Comparison of ENCODE assay signal across 9 mouse cellular contexts in the genomic region with DNA sequence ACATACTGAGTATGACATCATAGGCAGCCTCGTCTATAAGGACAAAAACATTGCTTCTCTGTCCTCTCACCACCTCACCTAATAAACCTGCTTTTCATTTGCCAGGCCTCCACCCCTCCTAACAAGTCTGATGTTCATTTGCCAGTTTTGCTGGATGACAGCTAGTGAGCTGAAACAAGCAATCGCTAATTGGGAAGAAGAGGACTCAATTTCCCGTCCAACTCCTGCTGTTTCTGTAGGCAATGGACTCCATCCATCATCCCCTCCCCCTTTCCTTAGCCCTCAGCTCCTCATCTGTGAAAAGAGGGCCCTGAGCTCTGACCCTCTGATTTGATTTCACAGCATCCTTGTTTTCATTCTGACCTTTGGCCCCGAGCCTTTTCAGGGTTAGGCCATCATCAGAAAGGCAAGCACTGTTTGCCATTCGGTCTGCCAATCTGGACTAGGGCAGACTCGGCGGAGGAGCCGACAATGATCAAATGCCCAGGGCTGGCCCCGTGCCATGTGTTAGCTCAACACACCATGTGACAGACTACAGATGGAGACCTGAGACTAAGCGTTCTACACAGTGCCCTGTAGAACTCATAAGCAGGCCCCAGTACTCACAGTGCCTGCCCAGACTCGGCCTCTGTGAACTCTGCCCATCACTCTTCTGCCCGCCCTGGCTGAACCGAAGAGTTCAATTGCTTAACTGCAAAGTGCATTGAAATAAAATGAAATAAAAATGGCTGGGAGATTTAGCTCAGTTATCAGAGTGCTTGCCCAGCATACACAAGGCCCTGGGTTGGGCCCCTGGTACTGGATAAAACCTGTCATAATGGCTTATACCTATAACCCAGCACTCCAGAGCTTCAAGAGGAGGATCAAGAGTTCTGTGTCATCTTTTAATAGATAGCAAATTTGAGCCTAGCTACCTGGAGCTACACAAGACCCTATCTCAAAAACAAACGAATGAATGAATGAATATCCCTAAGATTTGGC.
DNase-seq lines count a peak whose midpoint lies in the region; ATAC-seq lines count a peak whose summit lies in the region.
"Had no signal": no experiment of that assay in that cellular context is flagged by ENCODE, and none has a peak within 500 bp of the region (broad histone marks: within the 10 kb centered on the region; RNA-seq: fewer than 3 reads in every experiment).

No protein-coding gene starts in this region.

- H3K9ac ChIP-seq in lung, embryonic 16.5 days (ENCODE audit: low read length), result no peak overlapping the region
- no peak overlapping the region for H3K9ac ChIP-seq in embryonic facial prominence, embryonic 11.5 days (replicated peaks; ENCODE audit: low read length)
- H3K9ac ChIP-seq in hindbrain, embryonic 13.5 days, result no peak overlapping the region
- no peak overlapping the region for H3K9ac ChIP-seq in midbrain, embryonic 15.5 days
- H3K9ac ChIP-seq in stomach, embryonic 15.5 days, result no peak overlapping the region

- H3K9me3 ChIP-seq in lung, embryonic 16.5 days (ENCODE audit: control insufficient read depth, low read length), result no peaks in the 10 kb centered on the region
- H3K9me3 ChIP-seq in embryonic facial prominence, embryonic 11.5 days (replicated peaks; ENCODE audit: control insufficient read depth, low read length), result no peaks in the 10 kb centered on the region
- H3K9me3 ChIP-seq in hindbrain, embryonic 13.5 days, result no peaks in the 10 kb centered on the region
- no peaks in the 10 kb centered on the region for H3K9me3 ChIP-seq in midbrain, embryonic 15.5 days
- H3K9me3 ChIP-seq in stomach, embryonic 15.5 days, result no peaks in the 10 kb centered on the region

- H3K27me3 ChIP-seq in lung, embryonic 16.5 days (ENCODE audit: control insufficient read depth, insufficient read depth, low read depth, low read length), result no peaks in the 10 kb centered on the region
- no peaks in the 10 kb centered on the region for H3K27me3 ChIP-seq in embryonic facial prominence, embryonic 11.5 days (ENCODE audit: control insufficient read depth, insufficient read depth, low read length)
- H3K27me3 ChIP-seq in hindbrain, embryonic 13.5 days, result no peaks in the 10 kb centered on the region
- H3K27me3 ChIP-seq in midbrain, embryonic 15.5 days (replicated peaks), result no peaks in the 10 kb centered on the region
- no peaks in the 10 kb centered on the region for H3K27me3 ChIP-seq in stomach, embryonic 15.5 days (replicated peaks)

- H3K36me3 ChIP-seq in lung, embryonic 16.5 days (ENCODE audit: control insufficient read depth, insufficient read depth, low read length), result no peaks in the 10 kb centered on the region
- no peaks in the 10 kb centered on the region for H3K36me3 ChIP-seq in embryonic facial prominence, embryonic 11.5 days (replicated peaks; ENCODE audit: control insufficient read depth, insufficient read depth, low read depth, low read length)
- no peaks in the 10 kb centered on the region for H3K36me3 ChIP-seq in hindbrain, embryonic 13.5 days
- H3K36me3 ChIP-seq in midbrain, embryonic 15.5 days (replicated peaks), result no peaks in the 10 kb centered on the region
- no peaks in the 10 kb centered on the region for H3K36me3 ChIP-seq in stomach, embryonic 15.5 days
- H3K36me3 ChIP-seq: G1E had no signal

- no peak for DNase-seq in lung, postnatal 14 days
- peak; percentile 3 for DNase-seq in embryonic facial prominence, embryonic 11.5 days (ENCODE audit: low spot score)
- DNase-seq in layer of hippocampus, postnatal 14 days (ENCODE audit: low spot score in 2 of 2), result peak; percentile 83 to 92
- DNase-seq in spleen, adult 12 weeks (ENCODE audit: low spot score), result no peak

- no peaks in the 10 kb centered on the region for H3K4me1 ChIP-seq in lung, embryonic 16.5 days (replicated peaks; ENCODE audit: control insufficient read depth, insufficient read depth, low read length)
- H3K4me1 ChIP-seq in embryonic facial prominence, embryonic 11.5 days (ENCODE audit: control insufficient read depth, insufficient read depth, low read length), result no peaks in the 10 kb centered on the region
- peaks cover 13% of the 10 kb centered on the region for H3K4me1 ChIP-seq in hindbrain, embryonic 13.5 days (replicated peaks)
- H3K4me1 ChIP-seq in midbrain, embryonic 15.5 days, result no peaks in the 10 kb centered on the region
- no peaks in the 10 kb centered on the region for H3K4me1 ChIP-seq in stomach, embryonic 15.5 days

- 0 out of 2 replicates have a peak, but pooled peaks have one; percentile 28 for ATAC-seq in lung, embryonic 16.5 days (ENCODE audit: low read depth)
- peak; percentile 93 for ATAC-seq in embryonic facial prominence, embryonic 11.5 days (replicated peaks; ENCODE audit: insufficient number of reproducible peaks, low FRiP score, low TSS enrichment, low read depth)
- ATAC-seq in hindbrain, embryonic 13.5 days (ENCODE audit: low FRiP score), result peak; percentile 97
- ATAC-seq in midbrain, embryonic 15.5 days (replicated peaks), result peak; percentile 91
- ATAC-seq in stomach, embryonic 15.5 days (ENCODE audit: insufficient read depth, low FRiP score, low read depth), result peak; percentile 60; the same call in 1 of the 2 replicates

- 54% methylated on average over 14 of the region's 14 CpGs for WGBS in lung, embryonic 16.5 days
- 44% methylated on average over 14 of the region's 14 CpGs for WGBS in embryonic facial prominence, embryonic 11.5 days
- WGBS in hindbrain, embryonic 13.5 days, result 20% methylated on average over 14 of the region's 14 CpGs
- WGBS in midbrain, embryonic 15.5 days, result 54% methylated on average over 14 of the region's 14 CpGs
- WGBS in stomach, embryonic 15.5 days, result 49% methylated on average over 14 of the region's 14 CpGs

- H3K4me2 ChIP-seq in lung, embryonic 16.5 days (ENCODE audit: low read depth, low read length), result no peak overlapping the region
- no peak overlapping the region for H3K4me2 ChIP-seq in embryonic facial prominence, embryonic 11.5 days (ENCODE audit: low read depth, low read length)
- no peak overlapping the region for H3K4me2 ChIP-seq in hindbrain, embryonic 13.5 days
- no peak overlapping the region for H3K4me2 ChIP-seq in midbrain, embryonic 15.5 days
- H3K4me2 ChIP-seq in stomach, embryonic 15.5 days, result no peak overlapping the region

- no peak overlapping the region for H3K27ac ChIP-seq in lung, embryonic 16.5 days (ENCODE audit: low read length)
- H3K27ac ChIP-seq in embryonic facial prominence, embryonic 11.5 days (replicated peaks; ENCODE audit: low read depth, low read length), result no peak overlapping the region
- no peak overlapping the region; the same call in 1 of the 2 replicates for H3K27ac ChIP-seq in hindbrain, embryonic 13.5 days
- H3K27ac ChIP-seq in midbrain, embryonic 15.5 days, result no peak overlapping the region
- H3K27ac ChIP-seq in stomach, embryonic 15.5 days, result no peak overlapping the region

- H3K4me3 ChIP-seq in lung, embryonic 16.5 days (ENCODE audit: low read length), result no peak overlapping the region
- no peak overlapping the region for H3K4me3 ChIP-seq in embryonic facial prominence, embryonic 11.5 days (ENCODE audit: low read depth, low read length)
- H3K4me3 ChIP-seq in hindbrain, embryonic 13.5 days, result no peak overlapping the region
- H3K4me3 ChIP-seq in midbrain, embryonic 15.5 days, result no peak overlapping the region
- H3K4me3 ChIP-seq in stomach, embryonic 15.5 days (replicated peaks), result no peak overlapping the region

Comparison
In these comparisons a context has a peak if more than half of its experiments do, and no peak if none do; other contexts are left out.
1. ATAC-seq: peak in every context shown above with its lines; median percentile 97 in hindbrain, embryonic 13.5 days; 93 in embryonic facial prominence, embryonic 11.5 days; 91 in midbrain, embryonic 15.5 days; 60 in stomach, embryonic 15.5 days; 28 in lung, embryonic 16.5 days.
2. DNase-seq: peak in embryonic facial prominence, embryonic 11.5 days (single experiment) and layer of hippocampus, postnatal 14 days (2 of 2); none in lung, postnatal 14 days (single experiment) and spleen, adult 12 weeks (single experiment).